Mouse (Mus musculus) retina, postnatal 1 day (tissue): ENCODE measurements around the gene Lcn12.

Experiments
- DNase-seq: peaks from one replicate; pipeline ENCODE4 v3.0.0-alpha.2; 2012

The Lcn12 gene

GRCm38 (mm10) chr2:25457022-25457896 lies 36.5 kb downstream of the Lcn12 start:
- DNase-seq: no peak

- DNase-seq: no peak
Measured at GRCm38 (mm10) chr2:25456205-25456953, 37.3 kb downstream of the Lcn12 start, which contains the start of gene Clic3. TSS of gene Clic3 (plus strand) at chr2:25456838.

DNA sequence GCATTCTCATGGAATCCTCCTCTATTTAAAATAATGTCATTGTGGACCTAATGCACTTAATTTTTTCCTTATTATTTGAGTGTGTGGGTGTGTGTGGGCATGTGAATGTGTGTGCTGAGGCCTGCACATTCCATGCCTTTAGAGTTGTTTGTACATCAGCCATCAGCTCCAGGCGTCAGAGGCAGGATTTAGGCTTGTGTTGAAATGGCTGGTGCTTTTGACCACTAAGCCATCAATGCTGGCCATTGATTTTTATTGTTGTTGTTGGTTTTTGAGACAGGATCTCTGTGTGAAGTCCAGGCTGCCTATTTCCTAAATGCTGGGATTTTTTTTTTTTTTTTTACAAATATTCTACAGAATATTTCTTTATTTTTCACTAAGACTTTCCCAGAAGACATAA lies 40.8 kb downstream of the Lcn12 start:
- no peak for DNase-seq

DNA sequence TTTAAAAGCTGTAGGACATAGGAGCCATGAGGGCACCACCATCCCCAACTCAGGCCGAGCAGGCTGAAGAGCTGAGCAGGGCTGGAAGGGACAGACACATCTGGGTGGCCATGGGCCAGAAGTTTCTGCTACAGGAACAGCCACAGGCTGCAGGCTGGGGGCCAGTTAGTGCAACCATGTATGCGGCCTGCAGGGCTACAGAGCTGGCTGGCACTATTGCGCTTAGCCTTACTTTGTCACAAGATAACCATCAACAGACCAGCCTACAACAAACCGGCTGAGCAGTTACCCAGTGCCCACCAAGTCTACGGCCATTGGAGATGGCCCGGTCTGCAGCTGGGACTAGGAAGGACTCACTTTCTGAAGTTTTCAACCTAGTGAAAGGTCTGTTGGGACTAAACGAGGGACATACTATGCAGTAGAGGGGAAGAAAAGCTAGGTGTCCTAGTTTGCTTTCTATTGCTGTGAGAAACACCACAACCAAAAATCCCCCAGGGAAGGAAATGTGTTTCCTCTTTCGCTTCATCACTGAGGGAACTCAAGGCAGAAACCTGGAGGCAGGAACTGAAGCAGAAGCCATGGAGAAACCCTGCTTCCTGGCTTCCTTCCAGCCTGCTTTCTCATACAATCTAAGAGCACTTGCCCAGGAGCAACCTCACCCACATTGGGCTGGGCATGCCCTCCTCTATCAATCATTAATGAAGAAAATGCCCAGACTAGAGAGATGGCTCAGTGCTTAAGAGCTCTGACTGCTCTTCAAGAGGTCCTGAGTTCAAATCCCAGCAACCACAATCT lies 42.7 kb downstream of the Lcn12 start:
- DNase-seq: no peak

DNA sequence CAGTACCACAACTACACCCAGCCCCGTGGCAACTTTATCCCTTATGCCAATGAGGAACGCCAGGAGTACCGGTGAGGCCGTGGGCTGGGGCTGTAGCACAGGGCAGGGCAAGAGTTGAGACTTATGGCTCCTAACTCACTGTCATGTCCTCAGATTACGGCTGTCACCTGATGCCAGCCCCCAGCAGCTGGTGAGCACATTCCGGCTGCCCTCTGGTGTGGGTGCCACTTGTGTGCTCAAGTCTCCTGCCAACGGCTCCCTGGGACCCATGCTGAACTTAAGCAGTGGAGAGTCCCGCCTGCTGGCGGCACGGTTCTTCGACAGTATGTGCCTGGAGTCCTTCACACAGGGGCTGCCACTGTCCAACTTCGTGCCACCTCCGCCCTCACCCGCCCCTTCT lies 51.0 kb downstream of the Lcn12 start:
- no peak for DNase-seq

GRCm38 (mm10) chr2:25441067-25441466 lies 52.6 kb downstream of the Lcn12 start:
- DNase-seq: no peak
